Mouse (Mus musculus) E14TG2a.4 (cell line): ENCODE measurements around the gene Agxt.

Experiments
- CTCF ChIP-seq: conservative IDR thresholded peaks from 2 replicates; pipeline ENCODE4 v1.5.1; 2014; ENCODE audit warnings: low read length
- NANOG ChIP-seq: IDR thresholded peaks from 2 replicates; pipeline ENCODE4 v1.6.1; 2014; ENCODE audit warnings: borderline replicate concordance, low read length, mixed read lengths
- POU5F1 ChIP-seq: IDR thresholded peaks from 2 replicates; pipeline ENCODE4 v1.6.1; 2014; ENCODE audit warnings: low read length, borderline replicate concordance

GRCm38 (mm10) chr1:93139713-93140112 is 4.7 kb downstream of the Agxt start:
- TF ChIP-seq CTCF = no peak
- no peak for TF ChIP-seq POU5F1
- TF ChIP-seq NANOG = no peak
